Mouse (Mus musculus) neural tube, embryonic 14.5 days (tissue): ENCODE data around the gene Zp3. TPM values are rescaled to one million over a fixed set of nuclear protein-coding genes. Genes with fewer than 3 reads are reported as not detected.

Source experiments
- ATAC-seq: fragments of 200-750 bp; cut with Nextera tagmentation; 2 replicates; pipeline ENCODE4 v1.8.0; 2017; ENCODE audit warnings: low read depth, mild to moderate bottlenecking, moderate TSS enrichment, moderate library complexity
- H3K27ac ChIP-seq: fragments of 300-500 bp; sonication (generic); 2 replicates; pipeline ENCODE4 v1.5.1; 2014; ENCODE audit warnings: low read depth, mild to moderate bottlenecking, control low read depth, low read length, moderate library complexity, mixed read lengths
- H3K27me3 ChIP-seq: fragments of 300-500 bp; sonication (generic); 2 replicates; pipeline ENCODE4 v1.6.1; 2014; ENCODE audit warnings: low read length; ENCODE audit not compliant: control insufficient read depth, insufficient read depth
- H3K36me3 ChIP-seq: fragments of 300-500 bp; sonication (generic); 2 replicates; pipeline ENCODE4 v1.6.1; 2014; ENCODE audit warnings: low read length, mixed read lengths; ENCODE audit not compliant: control insufficient read depth, insufficient read depth
- H3K4me1 ChIP-seq: fragments of 300-500 bp; sonication (generic); 2 replicates; pipeline ENCODE4 v1.6.1; 2014; ENCODE audit warnings: low read length; ENCODE audit not compliant: control insufficient read depth, insufficient read depth
- H3K4me2 ChIP-seq: fragments of 300-500 bp; sonication (generic); 2 replicates; pipeline ENCODE4 v1.6.1; 2014; ENCODE audit warnings: mild to moderate bottlenecking, low read depth, low read length, control low read depth
- H3K4me3 ChIP-seq: fragments of 300-500 bp; sonication (generic); 2 replicates; pipeline ENCODE4 v1.5.1; 2014; ENCODE audit warnings: low read depth, low read length, control low read depth, mixed read lengths
- H3K9ac ChIP-seq: fragments of 300-500 bp; sonication (generic); replicated peaks from 2 replicates; pipeline ENCODE4 v1.6.1; 2014; ENCODE audit warnings: low read depth, mild to moderate bottlenecking, control low read depth, low read length, mixed read lengths
- H3K9me3 ChIP-seq: fragments of 300-500 bp; sonication (generic); 2 replicates; pipeline ENCODE4 v1.6.1; 2016; ENCODE audit warnings: low read length; ENCODE audit not compliant: control insufficient read depth
- WGBS: fragments of 180-500 bp; shearing (Covaris S2); extraction: QIAGEN DNeasy Blood & Tissue Kit; methylation state at CpG from one replicate; pipeline ENCODE4 v1.1.7; 2014; 5-methylcytosine and 5-hydroxymethylcytosine counted together
- polyA plus RNA-seq: library from polyadenylated mRNA; unstranded; fragments of >200 nt; fragmentation: Nextera tagmentation; extraction: Ambion mirVana; gene quantifications from 2 replicates; pipeline ENCODE4 v1.2.1, GENCODE M21; 2014

Gene Zp3
- polyA plus RNA-seq, 1 experiment from 2014 or later = 0.29 TPM

GRCm38 (mm10) chr5:136026859-136027258, 47.0 kb downstream of the Zp3 start:
- peaks cover 30% of the 10 kb centered on the region for H3K36me3 ChIP-seq
- ATAC-seq = no peak

GRCm38 (mm10) chr5:136027612-136028311, 47.9 kb downstream of the Zp3 start:
- Histone ChIP-seq H3K4me2 (no peak overlapping the region), H3K9me3 (no peaks in the 10 kb centered on the region), H3K4me3 (no peak overlapping the region), H3K27ac (no peak overlapping the region), H3K27me3 (no peaks in the 10 kb centered on the region), H3K9ac (no peak overlapping the region), H3K36me3 (peaks cover 33% of the 10 kb centered on the region), H3K4me1 (no peaks in the 10 kb centered on the region)
- no peak for ATAC-seq
- 83% methylated on average over 11 of the region's 11 CpGs for WGBS

More at GRCm38 (mm10) chr5:136026859-136027258, 47.0 kb downstream of the Zp3 start:
- Histone ChIP-seq H3K27ac (no peak overlapping the region), H3K9ac (no peak overlapping the region), H3K4me3 (no peak overlapping the region), H3K27me3 (no peaks in the 10 kb centered on the region), H3K4me1 (no peaks in the 10 kb centered on the region), H3K4me2 (no peak overlapping the region), H3K9me3 (no peaks in the 10 kb centered on the region)
- 83% methylated on average over 9 of the region's 9 CpGs for WGBS

- ATAC-seq = no peak
- H3K4me2 ChIP-seq = no peak overlapping the region
- no peaks in the 10 kb centered on the region for H3K4me1 ChIP-seq
- WGBS = 85% methylated on average over 4 of the region's 4 CpGs
- H3K9me3 ChIP-seq = no peaks in the 10 kb centered on the region
- no peak overlapping the region for H3K27ac ChIP-seq
- H3K36me3 ChIP-seq = peaks cover 16% of the 10 kb centered on the region
- H3K4me3 ChIP-seq = no peak overlapping the region
- no peak overlapping the region for H3K9ac ChIP-seq
- H3K27me3 ChIP-seq = no peaks in the 10 kb centered on the region
Measured at GRCm38 (mm10) chr5:136034868-136035267, 55.0 kb downstream of the Zp3 start.

GRCm38 (mm10) chr5:136035285-136035684, 55.4 kb downstream of the Zp3 start:
- Histone ChIP-seq H3K4me3 (no peak overlapping the region), H3K4me2 (no peak overlapping the region), H3K36me3 (peaks cover 16% of the 10 kb centered on the region), H3K27ac (no peak overlapping the region), H3K9me3 (no peaks in the 10 kb centered on the region), H3K27me3 (no peaks in the 10 kb centered on the region), H3K9ac (no peak overlapping the region), H3K4me1 (no peaks in the 10 kb centered on the region)
- WGBS = 93% methylated on average over 1 of the region's 1 CpGs
- ATAC-seq = no peak

GRCm38 (mm10) chr5:136036667-136037066, 56.8 kb downstream of the Zp3 start:
- H3K4me3 ChIP-seq = no peak overlapping the region
- no peaks in the 10 kb centered on the region for H3K9me3 ChIP-seq
- H3K4me1 ChIP-seq = no peaks in the 10 kb centered on the region
- H3K36me3 ChIP-seq = peaks cover 5% of the 10 kb centered on the region
- no peak overlapping the region for H3K9ac ChIP-seq
- no peak overlapping the region for H3K27ac ChIP-seq
- H3K27me3 ChIP-seq = no peaks in the 10 kb centered on the region
- no peak overlapping the region for H3K4me2 ChIP-seq
- WGBS = 78% methylated on average over 1 of the region's 1 CpGs
- no peak for ATAC-seq

Other genes with a start within 250 kb of the Zp3 start
- 76.3 and 82.0 TPM in 2 replicates for gene Tmem120a, start 235.7 kb upstream of the Zp3 start, polyA plus RNA-seq
- gene Styxl1, start 201.7 kb upstream of the Zp3 start, polyA plus RNA-seq = 0.76 TPM in 1 of 2 replicates, not detected in the other
- 680 and 694 TPM in 2 replicates for gene Mdh2, start 201.6 kb upstream of the Zp3 start, polyA plus RNA-seq
- gene Srrm3, start 173.2 kb upstream of the Zp3 start, polyA plus RNA-seq = 61.0 and 65.9 TPM in 2 replicates
- gene Hspb1, start 92.2 kb upstream of the Zp3 start, polyA plus RNA-seq = 7.8 and 11.4 TPM in 2 replicates
- 419 and 431 TPM in 2 replicates for gene Ywhag, start 45.5 kb upstream of the Zp3 start, polyA plus RNA-seq
- 1.0 and 1.4 TPM in 2 replicates for gene Ssc4d, start 5.6 kb upstream of the Zp3 start, polyA plus RNA-seq
- 18.9 and 23.3 TPM in 2 replicates for gene Dtx2, start 14.7 kb downstream of the Zp3 start, polyA plus RNA-seq
- not detected in 2 replicates for gene Upk3b, start 58.4 kb downstream of the Zp3 start, polyA plus RNA-seq
- gene Upk3bl, start 74.4 kb downstream of the Zp3 start, polyA plus RNA-seq = not detected in 2 replicates
- gene Rasa4, start 103.8 kb downstream of the Zp3 start, polyA plus RNA-seq = 15.0 and 19.8 TPM in 2 replicates
- gene Polr2j, start 136.5 kb downstream of the Zp3 start, polyA plus RNA-seq = 219 and 251 TPM in 2 replicates
- 17.5 and 20.7 TPM in 2 replicates for gene Lrwd1, start 156.0 kb downstream of the Zp3 start, polyA plus RNA-seq
- gene Alkbh4, start 156.0 kb downstream of the Zp3 start, polyA plus RNA-seq = 17.6 and 18.4 TPM in 2 replicates
- 34.0 and 41.0 TPM in 2 replicates for gene Orai2, start 190.6 kb downstream of the Zp3 start, polyA plus RNA-seq
- 63.6 and 71.8 TPM in 2 replicates for gene Prkrip1, start 218.9 kb downstream of the Zp3 start, polyA plus RNA-seq